Mouse (Mus musculus): Measurements from ENCODE around the gene Psmc3. TPM values are rescaled to one million over a fixed set of nuclear protein-coding genes. Genes with fewer than 3 reads are reported as not detected.
"Not testable (repeated sequence)": the region's sequence is repeated elsewhere in the genome, so short reads cannot be mapped to it uniquely, and the experiment has no call there.

The Psmc3 gene
- polyA plus RNA-seq, 1 experiment from 2014 or later = 298 TPM

DNA sequence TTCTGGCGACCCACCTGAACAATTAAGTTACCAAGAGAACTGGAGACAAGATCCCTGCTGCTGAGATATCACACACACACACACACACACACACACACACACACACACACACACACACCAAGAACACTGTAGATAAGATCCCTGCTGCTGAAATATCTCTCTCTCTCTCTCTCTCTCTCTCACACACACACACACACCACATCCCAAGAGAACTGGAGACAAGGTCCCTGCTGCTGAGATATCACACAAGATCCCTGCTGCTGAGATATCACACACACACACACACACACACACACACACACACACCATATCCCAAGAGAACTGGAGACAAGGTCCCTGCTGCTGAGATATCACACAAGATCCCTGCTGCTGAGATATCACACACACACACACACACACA is 8.0 kb upstream of the Psmc3 start:
- not testable (repeated sequence) for H3K4me3 ChIP-seq (ENCODE audit: low read length); H3K27ac ChIP-seq (ENCODE audit: low read length); H3K4me2 ChIP-seq (ENCODE audit: low read depth, low read length); H3K36me3 ChIP-seq (ENCODE audit: control insufficient read depth, insufficient read depth, low read length); H3K9ac ChIP-seq (ENCODE audit: low read length); H3K9me3 ChIP-seq (ENCODE audit: control insufficient read depth, low read length); H3K27me3 ChIP-seq (ENCODE audit: control insufficient read depth, insufficient read depth, low read depth, low read length); H3K4me1 ChIP-seq (replicated peaks; ENCODE audit: control insufficient read depth, insufficient read depth, low read length); ATAC-seq (ENCODE audit: low read depth)
- 68% methylated on average over 1 of the region's 1 CpGs for WGBS

DNA sequence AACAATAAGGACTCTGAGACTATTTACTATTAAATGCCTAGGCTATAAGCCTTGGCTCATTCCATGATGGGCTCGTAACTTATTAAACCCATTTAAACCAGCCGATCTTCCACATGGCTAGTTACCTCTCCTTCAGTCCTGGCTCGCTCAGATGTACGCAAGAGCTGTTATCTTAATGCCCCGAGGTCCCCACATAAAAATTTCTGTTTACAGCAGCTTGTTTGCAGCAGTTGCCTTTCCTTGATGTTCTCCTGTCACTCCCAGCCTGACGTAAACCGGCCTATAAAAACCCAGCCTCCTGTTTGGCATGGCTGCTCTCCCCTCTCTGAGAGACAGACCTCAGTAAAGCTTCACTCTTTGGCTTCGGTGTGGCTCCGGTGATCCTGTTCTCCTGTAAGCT is 6.5 kb upstream of the Psmc3 start:
- 74% methylated on average over 9 of the region's 9 CpGs for WGBS

DNA sequence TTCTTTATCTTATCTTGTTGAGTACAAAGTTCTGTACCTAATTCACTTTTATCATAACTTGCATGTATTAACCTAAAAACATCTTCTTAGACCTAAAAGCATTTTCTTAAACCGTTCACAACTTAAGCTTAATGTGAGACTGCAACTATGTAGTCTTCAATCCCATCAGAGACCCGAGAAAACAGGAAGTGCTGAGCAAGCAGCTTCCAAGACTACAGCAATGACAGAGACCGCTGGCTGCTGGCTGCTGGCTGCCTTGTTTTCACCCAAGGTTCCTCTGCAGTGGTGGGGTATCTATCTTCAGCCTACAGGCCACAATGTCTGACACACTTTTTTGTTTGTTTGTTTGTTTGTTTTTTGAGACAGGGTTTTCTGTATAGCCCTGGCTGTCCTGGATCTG is 1.9 kb upstream of the Psmc3 start:
- no peak overlapping the region for H3K4me3 ChIP-seq (ENCODE audit: low read length)
- ATAC-seq (ENCODE audit: low read depth) = no peak
- WGBS = 73% methylated on average over 3 of the region's 3 CpGs
- no peaks in the 10 kb centered on the region for H3K9me3 ChIP-seq (ENCODE audit: control insufficient read depth, low read length)
- H3K27me3 ChIP-seq (ENCODE audit: control insufficient read depth, insufficient read depth, low read depth, low read length) = no peaks in the 10 kb centered on the region
- peaks cover 12% of the 10 kb centered on the region; the same call in 1 of the 2 replicates for H3K36me3 ChIP-seq (ENCODE audit: control insufficient read depth, insufficient read depth, low read length)
- no peak overlapping the region for H3K4me2 ChIP-seq (ENCODE audit: low read depth, low read length)
- no peak overlapping the region for H3K9ac ChIP-seq (ENCODE audit: low read length)
- H3K27ac ChIP-seq (ENCODE audit: low read length) = no peak overlapping the region
- H3K4me1 ChIP-seq (replicated peaks; ENCODE audit: control insufficient read depth, insufficient read depth, low read length) = peaks cover 7% of the 10 kb centered on the region

More for the DNA sequence above, 6.5 kb upstream of the Psmc3 start:
- Histone ChIP-seq H3K9me3 (ENCODE audit: control insufficient read depth, low read length) (no peaks in the 10 kb centered on the region), H3K9ac (ENCODE audit: low read length) (no peak overlapping the region), H3K27ac (ENCODE audit: low read length) (no peak overlapping the region), H3K27me3 (ENCODE audit: control insufficient read depth, insufficient read depth, low read depth, low read length) (no peaks in the 10 kb centered on the region), H3K4me3 (ENCODE audit: low read length) (no peak overlapping the region), H3K4me1 (replicated peaks; ENCODE audit: control insufficient read depth, insufficient read depth, low read length) (no peaks in the 10 kb centered on the region), H3K36me3 (ENCODE audit: control insufficient read depth, insufficient read depth, low read length) (no peaks in the 10 kb centered on the region), H3K4me2 (ENCODE audit: low read depth, low read length) (no peak overlapping the region)
- ATAC-seq (ENCODE audit: low read depth) = no peak

DNA sequence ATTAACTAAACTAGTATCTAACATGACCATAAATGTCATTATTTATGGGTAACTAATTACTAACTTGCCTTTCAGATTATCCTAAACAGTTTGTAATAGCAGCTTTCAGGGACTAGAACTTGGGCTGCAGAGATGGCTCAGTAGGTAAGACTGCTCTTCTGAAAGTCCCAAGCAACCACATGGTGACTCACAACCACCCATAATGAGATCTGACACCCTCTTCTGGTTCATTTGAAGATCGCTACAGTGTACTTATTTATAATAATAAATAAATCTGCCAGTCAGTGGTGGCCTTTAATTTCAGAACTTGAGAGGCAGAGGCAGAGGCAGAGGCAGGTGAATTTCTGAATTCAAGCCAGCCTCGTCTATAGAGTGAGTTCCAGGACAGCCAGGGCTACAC is 1.1 kb upstream of the Psmc3 start:
- H3K27me3 ChIP-seq (ENCODE audit: control insufficient read depth, insufficient read depth, low read depth, low read length) = no peaks in the 10 kb centered on the region
- ATAC-seq (ENCODE audit: low read depth) = no peak
- H3K36me3 ChIP-seq (ENCODE audit: control insufficient read depth, insufficient read depth, low read length) = peaks cover 19% of the 10 kb centered on the region
- no peak overlapping the region for H3K4me2 ChIP-seq (ENCODE audit: low read depth, low read length)
- H3K4me1 ChIP-seq (replicated peaks; ENCODE audit: control insufficient read depth, insufficient read depth, low read length) = peaks cover 7% of the 10 kb centered on the region
- WGBS = 35% methylated on average over 2 of the region's 2 CpGs
- no peak overlapping the region for H3K27ac ChIP-seq (ENCODE audit: low read length)
- no peak overlapping the region for H3K4me3 ChIP-seq (ENCODE audit: low read length)
- H3K9me3 ChIP-seq (ENCODE audit: control insufficient read depth, low read length) = no peaks in the 10 kb centered on the region
- H3K9ac ChIP-seq (ENCODE audit: low read length) = no peak overlapping the region

DNA sequence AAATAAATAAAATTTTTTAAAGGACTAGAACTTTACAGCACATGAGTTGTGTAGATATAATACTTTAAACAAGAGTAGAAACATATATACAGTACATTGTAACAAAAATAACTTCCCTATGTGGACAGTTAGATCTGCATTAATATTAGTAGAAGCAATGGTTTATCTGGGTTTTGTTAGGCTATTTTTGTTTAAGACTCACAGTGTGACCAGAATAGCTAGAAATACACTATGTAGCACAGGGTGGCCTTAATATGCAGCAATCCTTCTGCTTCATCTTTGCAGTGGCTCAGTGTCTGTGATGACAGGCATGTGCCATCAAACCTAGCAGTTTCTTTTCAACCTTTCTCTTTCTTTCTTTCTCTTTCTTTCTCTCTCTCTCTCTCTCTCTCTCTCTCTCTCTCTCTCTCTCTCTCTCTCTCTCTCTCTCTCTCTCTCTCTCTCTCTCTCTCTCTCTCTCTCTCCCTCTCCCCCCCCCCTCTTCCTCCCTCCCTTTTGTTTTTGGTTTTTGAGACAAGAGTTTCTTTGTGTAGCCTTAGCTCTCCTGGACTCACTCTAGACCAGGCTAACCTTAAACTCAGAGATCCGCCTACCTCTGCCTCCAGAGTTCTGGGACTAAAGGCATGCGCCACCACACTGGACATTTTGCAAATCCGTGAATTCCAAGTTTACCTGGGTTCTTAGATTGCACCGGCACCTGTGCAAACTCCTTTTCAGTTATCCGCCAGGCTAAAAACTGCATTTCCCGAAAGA is 452 bp upstream of the Psmc3 start:
- 0% methylated on average over 6 of the region's 6 CpGs for WGBS
- no peak overlapping the region for H3K27ac ChIP-seq (ENCODE audit: low read length)
- peak overlapping the region; percentile 61 for H3K9ac ChIP-seq (ENCODE audit: low read length)
- H3K4me2 ChIP-seq (ENCODE audit: low read depth, low read length) = peak overlapping the region; percentile 56
- H3K4me3 ChIP-seq (ENCODE audit: low read length) = peak overlapping the region; percentile 85
- H3K9me3 ChIP-seq (ENCODE audit: control insufficient read depth, low read length) = no peaks in the 10 kb centered on the region
- H3K4me1 ChIP-seq (replicated peaks; ENCODE audit: control insufficient read depth, insufficient read depth, low read length) = peaks cover 7% of the 10 kb centered on the region
- peak; percentile 60 for ATAC-seq (ENCODE audit: low read depth)
- H3K36me3 ChIP-seq (ENCODE audit: control insufficient read depth, insufficient read depth, low read length) = peaks cover 23% of the 10 kb centered on the region
- H3K27me3 ChIP-seq (ENCODE audit: control insufficient read depth, insufficient read depth, low read depth, low read length) = no peaks in the 10 kb centered on the region

DNA sequence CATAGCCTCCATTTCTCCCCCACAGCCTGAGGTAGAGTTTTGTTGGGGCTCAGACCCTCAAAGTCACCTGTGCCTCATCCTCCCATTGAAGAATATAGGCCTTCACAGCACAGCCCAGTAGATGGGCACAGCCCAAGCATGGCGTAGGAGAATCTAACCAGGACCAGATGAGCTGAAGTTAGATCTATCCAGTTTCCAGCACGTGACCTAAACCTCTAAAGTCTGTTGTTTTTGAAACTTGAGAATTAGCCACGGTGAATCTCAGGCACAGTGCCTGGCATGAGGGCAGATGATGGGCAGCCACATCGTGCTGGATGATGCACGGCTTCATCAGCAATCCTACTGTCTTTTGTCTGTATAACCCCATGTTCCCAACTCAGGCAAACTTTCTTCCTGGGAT is 4.6 kb downstream of the Psmc3 start:
- no peak for ATAC-seq (ENCODE audit: low read depth)
- Histone ChIP-seq H3K27me3 (ENCODE audit: control insufficient read depth, insufficient read depth, low read depth, low read length) (no peaks in the 10 kb centered on the region), H3K4me2 (ENCODE audit: low read depth, low read length) (no peak overlapping the region), H3K27ac (ENCODE audit: low read length) (no peak overlapping the region), H3K4me1 (replicated peaks; ENCODE audit: control insufficient read depth, insufficient read depth, low read length) (peaks cover 7% of the 10 kb centered on the region), H3K9ac (ENCODE audit: low read length) (no peak overlapping the region), H3K4me3 (ENCODE audit: low read length) (no peak overlapping the region), H3K36me3 (ENCODE audit: control insufficient read depth, insufficient read depth, low read length) (peaks cover 53% of the 10 kb centered on the region), H3K9me3 (ENCODE audit: control insufficient read depth, low read length) (no peaks in the 10 kb centered on the region)
- 83% methylated on average over 5 of the region's 5 CpGs for WGBS

DNA sequence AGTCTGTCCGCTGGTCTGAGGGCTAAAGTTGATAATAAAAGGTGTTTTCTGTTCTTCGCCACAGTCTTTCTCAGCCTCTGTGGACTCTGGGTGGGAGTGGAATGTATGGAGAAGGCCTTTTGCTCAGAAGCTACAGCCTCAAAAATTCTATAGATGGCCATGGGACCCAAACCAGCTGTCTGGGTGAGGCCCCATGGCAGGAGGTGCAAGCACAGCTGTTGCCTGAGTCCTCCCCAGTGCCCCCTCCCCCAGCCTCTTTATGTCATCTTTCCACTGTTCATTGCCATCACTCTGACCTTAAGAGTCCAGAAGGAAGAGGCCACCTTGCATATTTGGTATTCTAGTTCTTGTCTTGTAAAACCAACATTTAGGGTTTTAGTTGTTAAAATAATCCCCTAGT is 5.6 kb downstream of the Psmc3 start:
- H3K9me3 ChIP-seq (ENCODE audit: control insufficient read depth, low read length) = no peaks in the 10 kb centered on the region
- H3K27ac ChIP-seq (ENCODE audit: low read length) = no peak overlapping the region
- ATAC-seq (ENCODE audit: low read depth) = no peak
- H3K4me3 ChIP-seq (ENCODE audit: low read length) = no peak overlapping the region
- peaks cover 54% of the 10 kb centered on the region for H3K36me3 ChIP-seq (ENCODE audit: control insufficient read depth, insufficient read depth, low read length)
- no peak overlapping the region for H3K4me2 ChIP-seq (ENCODE audit: low read depth, low read length)
- H3K9ac ChIP-seq (ENCODE audit: low read length) = no peak overlapping the region
- 93% methylated on average over 2 of the region's 2 CpGs for WGBS
- H3K4me1 ChIP-seq (replicated peaks; ENCODE audit: control insufficient read depth, insufficient read depth, low read length) = peaks cover 7% of the 10 kb centered on the region
- H3K27me3 ChIP-seq (ENCODE audit: control insufficient read depth, insufficient read depth, low read depth, low read length) = no peaks in the 10 kb centered on the region

DNA sequence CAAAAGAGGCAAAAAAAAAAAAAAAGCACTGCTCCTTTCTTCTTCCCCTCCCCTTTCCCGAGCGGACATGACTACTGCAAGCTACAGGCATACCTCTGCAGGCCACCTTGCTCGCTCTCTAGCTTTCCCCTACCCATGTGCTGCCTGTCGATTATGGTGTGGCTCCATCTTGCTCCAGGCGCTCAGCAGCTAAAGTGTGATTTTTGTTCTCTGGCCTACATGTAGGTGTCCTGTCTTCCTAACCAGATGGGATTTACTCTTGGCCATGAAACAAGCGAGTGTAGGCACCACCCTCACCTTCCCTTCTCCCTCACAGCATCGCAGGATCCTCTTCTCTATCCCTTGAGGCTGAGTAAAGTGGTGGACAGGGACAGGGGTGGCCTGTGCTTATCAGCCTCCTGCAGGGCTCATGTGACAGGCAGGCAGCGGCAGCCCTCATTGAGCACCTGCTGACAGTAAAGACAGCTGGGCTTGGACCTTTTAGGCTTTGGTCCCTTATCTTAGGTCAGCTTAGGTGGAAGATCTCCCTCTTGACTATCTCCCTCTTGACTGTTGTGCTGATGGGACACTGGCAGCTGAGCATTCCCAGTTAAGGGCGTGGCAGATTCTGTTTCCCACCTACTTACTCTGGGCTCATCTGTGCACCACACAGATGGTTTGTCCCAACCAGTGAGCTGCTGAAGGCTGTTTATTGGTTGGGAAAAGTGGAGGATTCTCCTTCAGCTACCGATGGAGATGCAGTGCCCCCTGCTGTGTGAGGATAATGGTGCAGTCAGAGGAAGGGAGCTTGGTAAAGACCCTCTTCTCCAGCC is 6.9 kb downstream of the Psmc3 start:
- Histone ChIP-seq H3K4me3 (ENCODE audit: low read length) (no peak overlapping the region), H3K9ac (ENCODE audit: low read length) (no peak overlapping the region), H3K4me1 (replicated peaks; ENCODE audit: control insufficient read depth, insufficient read depth, low read length) (no peaks in the 10 kb centered on the region), H3K27ac (ENCODE audit: low read length) (no peak overlapping the region), H3K36me3 (ENCODE audit: control insufficient read depth, insufficient read depth, low read length) (peaks cover 51% of the 10 kb centered on the region), H3K27me3 (ENCODE audit: control insufficient read depth, insufficient read depth, low read depth, low read length) (no peaks in the 10 kb centered on the region), H3K9me3 (ENCODE audit: control insufficient read depth, low read length) (no peaks in the 10 kb centered on the region), H3K4me2 (ENCODE audit: low read depth, low read length) (no peak overlapping the region)
- 72% methylated on average over 10 of the region's 10 CpGs for WGBS
- no peak for ATAC-seq (ENCODE audit: low read depth)

DNA sequence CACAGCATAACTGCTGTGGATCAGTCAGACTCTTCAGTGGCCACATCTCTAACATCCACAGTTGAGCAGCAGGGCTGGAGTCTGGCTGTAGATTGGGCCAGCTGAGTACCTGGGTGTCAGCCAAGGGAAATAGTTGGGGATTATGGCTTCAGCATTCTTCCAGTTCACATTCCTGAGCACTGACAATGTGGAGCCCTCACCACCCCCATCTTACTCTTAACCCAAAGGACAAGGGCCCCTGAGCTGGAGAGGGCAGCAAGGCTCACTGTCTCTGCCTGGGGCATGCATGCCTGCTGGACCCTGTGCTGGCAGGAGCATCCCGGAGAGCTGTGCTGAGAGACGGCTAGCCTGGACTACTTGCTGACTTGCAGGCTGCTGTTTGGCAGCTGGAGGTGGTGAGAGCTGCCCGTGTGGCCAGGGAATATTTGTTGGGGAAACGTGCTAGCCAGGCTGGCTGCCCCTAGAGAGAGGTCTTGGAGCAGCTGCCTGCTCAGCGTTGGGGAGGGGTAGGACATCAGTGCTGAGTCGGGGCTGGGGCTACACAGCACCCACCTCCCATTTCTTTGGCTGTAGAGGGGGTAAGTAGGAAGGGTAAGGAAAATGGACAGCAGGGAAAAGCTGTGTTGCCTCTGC is 8.2 kb downstream of the Psmc3 start:
- H3K4me3 ChIP-seq (ENCODE audit: low read length) = no peak overlapping the region
- H3K27ac ChIP-seq (ENCODE audit: low read length) = peak overlapping the region; percentile 4
- H3K27me3 ChIP-seq (ENCODE audit: control insufficient read depth, insufficient read depth, low read depth, low read length) = no peaks in the 10 kb centered on the region
- H3K9me3 ChIP-seq (ENCODE audit: control insufficient read depth, low read length) = no peaks in the 10 kb centered on the region
- 67% methylated on average over 6 of the region's 6 CpGs for WGBS
- H3K4me2 ChIP-seq (ENCODE audit: low read depth, low read length) = no peak overlapping the region
- ATAC-seq (ENCODE audit: low read depth) = peak; percentile 53
- H3K36me3 ChIP-seq (ENCODE audit: control insufficient read depth, insufficient read depth, low read length) = peaks cover 45% of the 10 kb centered on the region
- H3K9ac ChIP-seq (ENCODE audit: low read length) = no peak overlapping the region
- no peaks in the 10 kb centered on the region for H3K4me1 ChIP-seq (replicated peaks; ENCODE audit: control insufficient read depth, insufficient read depth, low read length)

Data from lung, embryonic 16.5 days (tissue).